Mouse (Mus musculus) cortical plate, adult 2 months (tissue): ENCODE measurements at regions not wholly inside any gene's neighbourhood (a gene's known extent, or its start where the extent isn't known, plus 50 kb on each side); places are given as distances from the start of the nearest gene placed in this dataset.

Experiments
- CTCF ChIP-seq: fragments of 200-500 bp; IDR thresholded peaks from 2 replicates; pipeline ENCODE4 v1.5.1; 2011; ENCODE audit warnings: mild to moderate bottlenecking, control low read depth, low read length; ENCODE audit not compliant: insufficient read depth; ENCODE audit errors: extremely low read depth
- POLR2A ChIP-seq: fragments of 200-500 bp; IDR thresholded peaks from 2 replicates; pipeline ENCODE4 v1.6.1; 2011; ENCODE audit warnings: mild to moderate bottlenecking, low read length, control low read depth; ENCODE audit not compliant: insufficient read depth; ENCODE audit errors: extremely low read depth

DNA sequence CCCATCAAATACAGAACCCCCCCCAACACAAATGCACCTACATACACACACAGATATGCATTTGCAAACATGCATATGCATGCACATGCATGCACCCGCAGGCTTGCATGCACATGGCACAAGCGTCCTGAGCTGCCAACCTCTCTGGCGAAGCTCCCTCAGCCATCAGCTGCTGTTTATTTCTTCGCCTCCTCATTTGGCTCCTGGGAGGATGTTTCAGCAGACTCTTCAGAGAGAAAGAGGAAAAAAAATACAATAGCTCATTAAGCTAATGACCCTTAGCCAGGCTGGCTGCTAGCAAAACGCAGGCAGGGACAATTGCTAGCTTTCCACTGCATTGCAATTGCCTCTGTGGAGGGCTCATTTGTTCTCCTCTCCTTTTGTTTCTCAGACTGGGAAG is 488.7 kb downstream of the Rnf144a start:
- TF ChIP-seq POLR2A (no peak), CTCF (no peak)
